Mouse (Mus musculus): ENCODE data around the gene Dnm3. TPM values are rescaled to one million over a fixed set of nuclear protein-coding genes. Genes with fewer than 3 reads are reported as not detected.

Gene Dnm3
- total RNA-seq, 1 experiment = 0.49 TPM

GRCm38 (mm10) chr1:161967936-161968335, 509.9 kb downstream of the Dnm3 start:
- Histone ChIP-seq H3K36me3 (ENCODE audit: control insufficient read depth, insufficient read depth, low read length, poor library complexity, severe bottlenecking) (no peaks in the 10 kb centered on the region), H3K4me3 (ENCODE audit: insufficient read depth in 1 of 2, low read depth in 1 of 2, low read length in 2 of 2, poor library complexity in 1 of 2, severe bottlenecking in 1 of 2) (no peak overlapping the region), H3K27ac (ENCODE audit: insufficient read depth, low read depth, low read length, poor library complexity, severe bottlenecking) (no peak overlapping the region), H3K9ac (ENCODE audit: insufficient read depth, low read depth, low read length, poor library complexity, severe bottlenecking) (no peak overlapping the region), H3K4me1 (ENCODE audit: control insufficient read depth in 2 of 2, insufficient read depth in 2 of 2, low read length in 2 of 2, poor library complexity in 1 of 2) (0 out of 4 replicates have a peak, but pooled peaks cover 0 to 3% of the 10 kb centered on the region in 2 experiments), H3K9me3 (ENCODE audit: control insufficient read depth, insufficient read depth, low read depth, low read length) (no peaks in the 10 kb centered on the region)
- in situ Hi-C loops (cut with MboI; ENCODE audit: low sequenced_read_pairs in 2 of 2, unreplicated experiment in 2 of 2) = loop anchor here in 1 of 2 experiments (10.0 kb wide), 1 partner anchor 223 kb away; no protein-coding TSS in a partner anchor
- DNase-seq (ENCODE audit: low read depth, low spot score) = no peak
- no peak for TF ChIP-seq MAFK (IDR thresholded peaks at IDR 0.05; ENCODE audit: insufficient read depth, low read depth, low read length)
- TF ChIP-seq ZC3H11A (IDR thresholded peaks at IDR 0.05; ENCODE audit: borderline replicate concordance, low read depth, low read length) = no peak

GRCm38 (mm10) chr1:161962465-161963377, 515.1 kb downstream of the Dnm3 start:
- TF ChIP-seq ZNF384 (IDR thresholded peaks at IDR 0.05; ENCODE audit: low read depth, low read length) (peak; percentile 98), ZC3H11A (IDR thresholded peaks at IDR 0.05; ENCODE audit: borderline replicate concordance, low read depth, low read length) (no peak)
- Histone ChIP-seq H3K27ac (ENCODE audit: insufficient read depth, low read depth, low read length, poor library complexity, severe bottlenecking) (no peak overlapping the region), H3K4me1 (ENCODE audit: control insufficient read depth in 2 of 2, insufficient read depth in 2 of 2, low read length in 2 of 2, poor library complexity in 1 of 2) (peaks cover 1 to 4% of the 10 kb centered on the region in 2 experiments; a peak in 1 of 4 replicates), H3K36me3 (ENCODE audit: control insufficient read depth, insufficient read depth, low read length, poor library complexity, severe bottlenecking) (no peaks in the 10 kb centered on the region), H3K4me3 (ENCODE audit: insufficient read depth in 1 of 2, low read depth in 1 of 2, low read length in 2 of 2, poor library complexity in 1 of 2, severe bottlenecking in 1 of 2) (no peak overlapping the region), H3K9ac (ENCODE audit: insufficient read depth, low read depth, low read length, poor library complexity, severe bottlenecking) (no peak overlapping the region), H3K9me3 (ENCODE audit: control insufficient read depth, insufficient read depth, low read depth, low read length) (no peaks in the 10 kb centered on the region)
- DNase-seq (ENCODE audit: low read depth, low spot score) = no peak
- in situ Hi-C loops (cut with MboI; ENCODE audit: low sequenced_read_pairs in 2 of 2, unreplicated experiment in 2 of 2) = loop anchor here in 1 of 2 experiments (10.0 kb wide), 1 partner anchor 218 kb away; no protein-coding TSS in a partner anchor

- H3K36me3 ChIP-seq (ENCODE audit: control insufficient read depth, insufficient read depth, low read length, poor library complexity, severe bottlenecking) = no peaks in the 10 kb centered on the region
- H3K9ac ChIP-seq (ENCODE audit: insufficient read depth, low read depth, low read length, poor library complexity, severe bottlenecking) = peak overlapping the region; percentile 50; the same call in 1 of the 2 replicates
- H3K4me1 ChIP-seq (ENCODE audit: control insufficient read depth in 2 of 2, insufficient read depth in 2 of 2, low read length in 2 of 2, poor library complexity in 1 of 2) = peaks cover 1 to 4% of the 10 kb centered on the region in 2 experiments; a peak in 1 of 4 replicates
- no peaks in the 10 kb centered on the region for H3K9me3 ChIP-seq (ENCODE audit: control insufficient read depth, insufficient read depth, low read depth, low read length)
- in situ Hi-C loops (cut with MboI; ENCODE audit: low sequenced_read_pairs in 2 of 2, unreplicated experiment in 2 of 2) = no loop called here
- H3K27ac ChIP-seq (ENCODE audit: insufficient read depth, low read depth, low read length, poor library complexity, severe bottlenecking) = no peak overlapping the region
- peak overlapping the region; percentile 26 to 49 for H3K4me3 ChIP-seq (ENCODE audit: insufficient read depth in 1 of 2, low read depth in 1 of 2, low read length in 2 of 2, poor library complexity in 1 of 2, severe bottlenecking in 1 of 2)
- TF ChIP-seq ZNF384 (IDR thresholded peaks at IDR 0.05; ENCODE audit: low read depth, low read length) = no peak
- no peak for DNase-seq (ENCODE audit: low read depth, low spot score)
These were observed 519.6 kb downstream of the Dnm3 start for GRCm38 (mm10) chr1:161957964-161958950.

GRCm38 (mm10) chr1:161955846-161956245, 522.0 kb downstream of the Dnm3 start:
- in situ Hi-C loops (cut with MboI; ENCODE audit: low sequenced_read_pairs in 2 of 2, unreplicated experiment in 2 of 2) = no loop called here
- TF ChIP-seq HCFC1 (IDR thresholded peaks at IDR 0.05; ENCODE audit: borderline replicate concordance, insufficient read depth, low read length) (no peak), ZNF384 (IDR thresholded peaks at IDR 0.05; ENCODE audit: low read depth, low read length) (no peak), MAFK (IDR thresholded peaks at IDR 0.05; ENCODE audit: insufficient read depth, low read depth, low read length) (no peak), ZC3H11A (IDR thresholded peaks at IDR 0.05; ENCODE audit: borderline replicate concordance, low read depth, low read length) (no peak), CHD2 (IDR thresholded peaks at IDR 0.05; ENCODE audit: low read depth, low read length) (no peak)
- no peaks in the 10 kb centered on the region for H3K36me3 ChIP-seq (ENCODE audit: control insufficient read depth, insufficient read depth, low read length, poor library complexity, severe bottlenecking)
- no peaks in the 10 kb centered on the region for H3K9me3 ChIP-seq (ENCODE audit: control insufficient read depth, insufficient read depth, low read depth, low read length)
- no peak overlapping the region for H3K27ac ChIP-seq (ENCODE audit: insufficient read depth, low read depth, low read length, poor library complexity, severe bottlenecking)
- DNase-seq (ENCODE audit: low read depth, low spot score) = no peak
- H3K4me1 ChIP-seq (ENCODE audit: control insufficient read depth in 2 of 2, insufficient read depth in 2 of 2, low read length in 2 of 2, poor library complexity in 1 of 2) = 0 out of 4 replicates have a peak, but pooled peaks cover 0 to 1% of the 10 kb centered on the region in 2 experiments
- no peak overlapping the region for H3K4me3 ChIP-seq (ENCODE audit: insufficient read depth in 1 of 2, low read depth in 1 of 2, low read length in 2 of 2, poor library complexity in 1 of 2, severe bottlenecking in 1 of 2)
- no peak overlapping the region for H3K9ac ChIP-seq (ENCODE audit: insufficient read depth, low read depth, low read length, poor library complexity, severe bottlenecking)

Data from ES-E14 (cell line).